Mouse (Mus musculus): ENCODE data around the gene Rnf220.

The Rnf220 gene

DNA sequence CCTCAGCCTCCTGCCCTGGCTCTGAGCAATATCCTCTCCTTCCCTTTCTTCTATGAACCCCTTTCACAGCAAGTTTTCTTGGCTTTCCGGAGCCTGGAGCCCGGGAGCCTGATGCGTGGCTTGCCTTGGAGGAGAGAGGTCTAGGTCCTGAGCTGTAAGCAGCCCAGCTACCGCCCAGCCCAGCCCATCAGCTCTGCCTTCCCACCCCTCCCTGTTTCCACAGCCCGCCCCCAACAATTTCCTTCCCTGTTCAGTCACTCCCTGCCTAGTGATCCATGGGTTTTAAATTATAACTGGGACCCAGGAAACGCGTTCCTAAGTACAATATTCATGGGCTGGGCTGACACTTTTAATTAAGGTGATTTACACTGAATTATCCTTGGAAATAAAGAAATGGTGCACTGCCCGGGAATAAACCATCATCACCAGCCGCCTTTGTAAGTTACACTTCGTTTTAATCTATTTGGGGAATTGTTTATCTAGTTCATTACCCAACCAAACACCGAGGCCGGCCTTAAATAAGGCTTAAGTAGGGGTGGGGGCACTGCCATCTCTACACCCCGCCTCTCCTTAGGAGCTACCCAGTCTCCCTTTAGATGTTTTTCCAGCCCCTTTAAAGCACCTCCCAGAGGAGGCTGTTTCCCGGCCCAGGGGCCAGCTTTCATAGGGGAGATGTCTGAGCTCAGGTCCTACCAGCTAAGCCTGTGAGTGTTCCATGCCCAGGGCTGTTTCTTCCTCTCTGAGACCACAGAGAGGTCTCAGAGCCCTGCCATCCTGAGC, 194.6 kb downstream of the Rnf220 start:
- DNase-seq (ENCODE audit: low read depth, low spot score) = no peak

DNA sequence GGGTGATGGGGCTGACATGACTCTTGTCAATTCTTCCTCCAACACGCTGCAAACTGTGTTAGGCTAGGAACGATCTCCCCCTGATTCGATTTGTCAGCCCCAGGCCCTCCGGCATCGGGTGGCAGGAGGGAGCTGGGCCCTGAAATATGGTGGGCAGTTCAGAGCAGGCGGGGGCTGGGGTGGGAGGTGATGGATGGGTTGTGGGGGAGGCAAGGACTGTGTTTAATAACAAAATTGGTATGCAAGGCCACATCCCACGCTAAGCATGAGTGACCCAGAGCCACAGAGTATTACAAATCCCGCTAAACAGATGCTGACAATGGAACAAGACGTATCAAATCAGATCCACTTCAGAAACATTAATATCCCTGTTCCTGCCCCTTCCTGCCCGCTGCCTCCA, 196.9 kb downstream of the Rnf220 start:
- DNase-seq (ENCODE audit: low read depth, low spot score) = no peak

DNA sequence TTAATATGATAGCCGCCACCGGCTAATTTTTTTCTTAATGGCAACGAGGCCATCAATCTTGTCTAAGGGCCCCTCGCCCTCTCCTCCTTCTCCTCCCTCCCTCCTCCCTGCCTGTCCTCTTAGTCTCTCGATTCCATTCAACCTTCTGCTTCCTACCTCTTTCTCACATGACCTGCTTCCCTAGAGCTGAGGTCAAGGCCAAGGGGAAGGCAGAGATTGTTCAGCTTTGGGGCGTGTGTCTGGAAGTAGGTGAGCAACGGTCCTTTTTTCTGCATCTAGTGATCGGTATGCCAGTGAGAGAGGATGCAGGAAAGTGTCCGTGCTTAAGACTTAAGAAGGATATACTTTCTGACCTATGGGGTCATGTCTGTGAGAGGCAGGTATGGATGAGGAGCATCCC, 199.0 kb downstream of the Rnf220 start:
- DNase-seq (ENCODE audit: low read depth, low spot score) = no peak

DNA sequence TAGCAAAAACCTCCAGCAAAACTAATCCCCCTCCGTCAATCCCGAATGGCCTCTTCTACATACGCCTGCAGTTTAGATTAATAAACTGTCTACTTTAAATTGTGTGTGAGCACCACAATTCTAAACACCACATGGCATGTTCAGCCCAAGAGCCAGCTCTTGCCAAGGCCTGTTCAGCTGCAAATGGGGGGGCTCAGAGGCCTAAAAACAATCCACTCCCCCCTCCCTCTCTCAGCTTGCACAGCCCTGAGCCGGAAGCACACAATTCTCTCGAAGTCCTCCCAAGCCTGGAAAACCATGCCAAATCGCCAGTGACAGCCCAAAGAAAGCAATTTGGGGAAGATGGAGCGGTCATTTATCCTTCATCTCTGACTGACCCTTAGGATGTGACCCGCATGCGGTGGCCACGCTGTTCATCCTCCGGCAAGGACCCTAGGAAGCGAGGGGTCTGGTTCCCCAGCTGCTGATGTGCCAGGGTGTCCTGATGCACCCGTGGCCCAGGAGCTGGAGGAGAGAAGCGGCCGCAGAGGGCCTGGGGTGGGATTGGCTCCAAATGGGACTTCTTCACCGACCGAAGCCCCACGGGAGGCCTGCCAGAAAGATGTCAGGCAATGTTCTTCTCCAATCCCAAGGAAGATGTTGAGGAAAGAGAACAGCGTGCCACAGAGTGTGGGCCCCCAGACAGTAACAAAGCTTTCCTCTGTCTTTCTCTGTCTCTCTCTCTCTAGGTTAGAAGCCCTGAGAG, 199.8 kb downstream of the Rnf220 start:
- DNase-seq (ENCODE audit: low read depth, low spot score) = no peak

DNA sequence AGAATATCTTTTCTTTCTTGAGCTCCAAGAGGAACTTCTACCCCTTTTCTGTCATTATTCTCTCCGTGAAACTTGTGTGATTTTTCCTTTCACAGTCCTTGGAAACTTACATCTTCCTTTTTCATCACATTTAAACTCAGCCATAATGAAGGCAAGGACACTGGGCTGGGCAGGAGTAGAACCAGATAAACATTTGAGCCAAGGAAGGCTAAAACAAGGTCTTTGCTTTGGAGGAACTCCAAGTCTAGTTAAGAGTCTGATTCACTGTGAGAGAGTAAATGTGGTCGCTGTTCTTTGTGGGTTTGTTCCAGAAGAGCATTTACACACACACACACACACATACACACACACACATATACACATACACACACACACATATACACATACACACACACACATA, 205.2 kb downstream of the Rnf220 start:
- no peak for DNase-seq (ENCODE audit: low read depth, low spot score)

DNA sequence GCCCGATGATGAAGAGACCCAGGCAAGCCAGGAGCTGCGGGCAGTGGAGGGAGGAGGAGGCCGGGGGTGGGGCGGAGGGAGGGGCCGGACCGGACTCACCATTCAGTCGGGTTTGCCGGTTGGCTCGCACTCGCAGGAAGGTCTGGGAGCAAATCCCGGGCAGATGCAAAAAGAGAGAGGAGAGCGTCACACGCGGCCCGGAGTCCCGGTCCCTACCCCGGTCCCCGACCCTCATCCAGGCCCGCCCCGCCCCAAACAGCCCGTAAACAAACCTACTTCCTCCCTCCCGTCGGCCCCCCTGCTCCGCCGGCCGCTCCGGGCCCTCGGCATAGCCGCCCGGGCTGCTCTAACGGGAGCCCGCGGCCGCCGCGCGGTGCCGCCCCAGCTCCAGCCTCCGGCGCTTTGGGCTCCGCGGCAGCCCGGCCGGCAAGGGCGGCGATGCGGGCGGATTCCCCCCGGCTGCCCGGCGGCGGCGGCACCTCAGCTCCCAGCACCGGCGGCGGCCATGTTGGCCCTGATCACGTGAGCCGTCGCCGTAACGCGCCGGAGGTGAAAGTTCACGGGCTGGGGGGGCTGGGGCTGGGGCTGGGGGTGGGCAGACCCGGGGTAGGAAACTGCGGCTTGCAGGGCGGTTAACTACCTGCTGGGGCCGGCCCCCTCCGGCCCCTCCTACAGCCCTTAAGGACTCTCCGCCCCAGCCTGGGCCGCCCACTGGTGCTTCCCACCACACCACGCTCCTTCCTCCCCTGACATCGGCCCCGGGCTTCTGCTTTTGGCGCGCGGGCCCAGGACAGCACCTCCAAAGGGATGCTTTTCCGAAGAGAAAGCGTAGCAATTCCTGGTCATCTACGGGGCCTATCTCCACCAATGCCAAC, 207.7 kb downstream of the Rnf220 start:
- no peak for DNase-seq (ENCODE audit: low read depth, low spot score)

DNA sequence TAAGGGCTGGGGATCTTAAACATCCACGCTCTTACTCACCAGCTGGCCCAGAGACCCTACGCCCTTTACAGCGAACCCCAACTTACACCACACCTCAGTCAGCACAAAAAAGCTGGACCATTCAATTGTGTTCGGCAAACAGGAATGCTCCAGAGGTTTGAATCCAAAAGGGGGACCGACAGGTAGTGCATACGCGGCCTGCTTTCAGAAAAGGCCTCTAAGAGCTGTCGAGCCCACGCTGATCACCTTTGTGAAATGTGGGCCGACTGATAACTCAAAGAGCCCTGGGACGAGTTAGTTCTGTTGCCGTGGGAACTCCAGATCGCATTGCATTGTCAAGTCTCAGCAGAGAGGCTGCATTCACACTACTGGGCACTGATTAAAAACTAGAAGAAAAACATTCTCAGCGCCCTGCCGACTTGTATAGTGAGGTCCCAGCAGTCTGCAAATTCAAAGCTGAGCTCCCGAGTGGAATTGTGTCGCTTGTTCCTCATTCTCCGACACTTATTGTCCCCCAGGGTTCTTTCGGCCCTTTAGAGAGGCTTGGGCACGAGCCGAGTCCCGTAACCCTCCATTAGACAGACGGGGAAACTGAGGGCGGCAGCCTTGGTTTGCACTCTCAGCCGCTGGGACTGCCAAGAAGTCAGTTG, 208.4 kb downstream of the Rnf220 start:
- DNase-seq (ENCODE audit: low read depth, low spot score) = no peak

DNA sequence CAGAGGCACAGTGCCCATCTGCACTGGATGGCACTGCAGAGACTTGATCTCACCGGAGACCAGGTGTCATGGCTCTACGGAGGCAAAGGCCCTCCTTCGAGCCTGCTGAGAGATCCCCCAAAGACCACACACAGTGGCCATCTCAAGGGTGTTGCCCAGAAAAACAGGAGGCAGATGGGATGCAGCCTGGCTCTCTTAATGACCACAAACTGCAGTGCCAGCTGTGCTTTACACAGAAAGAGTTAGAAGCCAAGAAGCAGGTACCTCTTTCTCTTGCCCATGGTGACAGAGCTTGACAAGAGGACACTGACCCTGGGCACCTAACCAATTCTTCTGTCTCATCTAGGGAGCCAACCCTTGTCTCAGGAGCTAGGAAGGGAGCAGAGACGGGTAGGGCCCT, 212.5 kb downstream of the Rnf220 start:
- DNase-seq (ENCODE audit: low read depth, low spot score) = no peak

DNA sequence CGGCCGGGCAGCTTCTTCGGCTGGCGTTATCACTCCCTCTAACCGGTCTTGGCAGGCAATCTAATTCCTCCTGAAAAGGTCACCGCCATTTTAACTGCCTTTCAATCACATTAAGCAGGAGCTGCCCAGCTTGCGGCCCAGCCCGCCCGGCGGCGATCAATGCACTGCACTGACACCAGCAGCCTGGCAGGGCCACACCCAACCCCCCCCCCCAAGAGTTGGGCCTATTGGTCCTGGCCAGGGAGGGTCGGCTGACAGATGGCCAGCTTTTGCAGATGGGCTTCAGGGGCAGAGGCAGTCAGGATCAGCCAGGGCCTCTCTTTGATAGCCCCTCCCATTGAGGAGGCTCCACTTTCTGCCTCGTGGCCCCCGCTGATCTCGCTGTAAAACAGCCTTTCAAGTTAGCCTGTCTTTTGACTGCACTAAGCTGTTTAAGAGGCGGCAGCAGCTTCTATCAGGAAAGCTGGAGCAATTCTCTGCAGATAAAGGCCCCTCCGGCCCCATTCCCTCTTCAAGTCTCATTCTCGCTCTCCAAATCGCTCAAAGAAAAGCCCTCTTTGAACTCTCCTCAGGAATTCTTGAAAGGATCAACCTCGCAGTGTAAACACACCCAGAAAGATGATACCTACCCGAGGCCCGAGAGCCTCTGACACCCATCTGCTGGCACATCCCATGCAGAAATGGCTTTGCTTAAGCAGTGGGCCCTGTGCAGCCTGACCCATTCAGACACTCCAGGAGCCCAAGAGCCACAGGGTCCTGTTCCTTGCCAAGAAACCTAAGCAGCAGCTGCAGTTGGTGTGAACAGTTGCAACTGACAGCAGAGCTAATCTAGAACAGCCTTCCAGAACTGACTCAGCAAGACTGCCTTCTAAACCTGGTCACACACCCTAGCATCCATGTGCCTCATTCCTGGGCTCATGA, 213.3 kb downstream of the Rnf220 start:
- no peak for DNase-seq (ENCODE audit: low read depth, low spot score)

DNA sequence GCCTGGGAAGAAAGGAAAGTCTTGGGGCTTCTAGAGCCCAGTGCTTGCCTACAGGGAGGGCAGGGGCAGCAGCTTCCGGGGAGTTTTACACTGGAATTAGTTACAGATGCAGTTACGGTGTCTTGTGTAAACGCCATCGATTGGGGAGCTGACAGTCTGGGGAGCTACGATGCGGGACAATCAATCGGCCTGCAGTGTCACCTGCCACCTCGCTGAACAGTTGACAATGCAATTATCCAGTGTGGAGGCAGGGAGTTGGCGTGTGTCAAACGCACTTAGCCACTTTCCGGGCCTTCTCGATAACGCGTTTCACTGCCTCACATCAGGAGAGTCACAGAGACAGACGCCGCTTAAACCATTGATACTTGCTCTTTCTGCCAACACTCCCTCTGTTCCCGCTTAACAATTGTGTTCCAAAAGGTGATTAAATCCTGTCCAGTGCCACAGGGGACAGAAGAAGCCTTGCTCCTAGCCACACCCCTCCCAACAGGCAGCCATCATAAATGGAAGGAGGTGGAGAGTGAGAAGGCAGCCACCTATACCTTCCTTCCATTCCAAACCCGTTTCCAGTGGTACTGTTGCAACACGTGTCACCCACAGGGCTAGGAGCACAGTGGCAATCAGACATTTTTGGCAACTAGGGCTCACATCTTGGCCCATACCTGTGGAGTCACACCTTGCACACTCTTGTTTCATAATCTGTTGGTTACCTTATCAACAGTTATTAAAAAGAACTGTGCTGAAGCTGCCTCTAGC, 215.6 kb downstream of the Rnf220 start:
- no peak for DNase-seq (ENCODE audit: low read depth, low spot score)

DNA sequence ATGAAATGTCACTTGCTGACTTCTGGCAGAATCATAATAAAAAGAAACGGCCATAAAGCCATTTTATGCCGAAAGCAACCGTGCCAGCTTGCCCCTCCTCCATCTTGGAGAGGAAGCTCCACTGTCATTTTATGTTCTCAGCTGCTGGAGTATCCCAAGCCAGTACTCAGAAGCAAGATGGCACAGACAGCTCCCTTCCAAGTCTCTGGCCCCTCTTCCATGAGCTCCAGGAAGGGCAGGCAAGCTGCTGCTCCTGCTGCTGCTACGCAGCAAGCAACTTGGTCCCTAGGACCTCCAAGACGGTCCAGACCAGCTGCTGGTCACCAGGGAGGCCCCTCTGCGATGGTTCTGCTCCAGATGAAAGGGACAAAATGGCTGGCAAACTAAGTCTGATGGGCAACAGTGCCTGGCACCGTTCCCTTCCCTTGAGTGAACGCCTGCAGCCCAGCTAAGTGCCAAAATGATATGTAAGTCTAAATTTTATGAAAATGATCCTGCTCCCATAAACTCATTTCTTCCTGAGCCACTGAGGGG, 216.4 kb downstream of the Rnf220 start:
- no peak for DNase-seq (ENCODE audit: low read depth, low spot score)

DNA sequence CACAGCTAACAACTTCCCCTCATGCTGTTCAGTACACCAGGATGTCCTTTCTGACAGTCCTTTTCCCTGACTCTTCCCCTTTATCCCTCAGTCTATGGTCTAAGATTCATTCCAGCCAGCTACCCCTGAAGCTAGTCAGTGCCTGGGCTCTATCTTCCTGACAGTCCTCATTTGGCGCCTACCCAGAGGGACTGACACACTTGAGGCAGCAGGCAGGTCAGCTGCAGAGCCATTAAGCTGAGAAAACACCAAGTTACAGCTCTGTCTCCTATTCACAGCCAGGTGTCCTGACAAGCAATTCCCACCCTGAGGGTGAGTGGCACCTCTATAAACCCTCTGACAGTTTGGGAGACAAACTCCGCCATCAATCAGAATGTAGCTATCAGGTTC, 217.6 kb downstream of the Rnf220 start:
- no peak for DNase-seq (ENCODE audit: low read depth, low spot score)

DNA sequence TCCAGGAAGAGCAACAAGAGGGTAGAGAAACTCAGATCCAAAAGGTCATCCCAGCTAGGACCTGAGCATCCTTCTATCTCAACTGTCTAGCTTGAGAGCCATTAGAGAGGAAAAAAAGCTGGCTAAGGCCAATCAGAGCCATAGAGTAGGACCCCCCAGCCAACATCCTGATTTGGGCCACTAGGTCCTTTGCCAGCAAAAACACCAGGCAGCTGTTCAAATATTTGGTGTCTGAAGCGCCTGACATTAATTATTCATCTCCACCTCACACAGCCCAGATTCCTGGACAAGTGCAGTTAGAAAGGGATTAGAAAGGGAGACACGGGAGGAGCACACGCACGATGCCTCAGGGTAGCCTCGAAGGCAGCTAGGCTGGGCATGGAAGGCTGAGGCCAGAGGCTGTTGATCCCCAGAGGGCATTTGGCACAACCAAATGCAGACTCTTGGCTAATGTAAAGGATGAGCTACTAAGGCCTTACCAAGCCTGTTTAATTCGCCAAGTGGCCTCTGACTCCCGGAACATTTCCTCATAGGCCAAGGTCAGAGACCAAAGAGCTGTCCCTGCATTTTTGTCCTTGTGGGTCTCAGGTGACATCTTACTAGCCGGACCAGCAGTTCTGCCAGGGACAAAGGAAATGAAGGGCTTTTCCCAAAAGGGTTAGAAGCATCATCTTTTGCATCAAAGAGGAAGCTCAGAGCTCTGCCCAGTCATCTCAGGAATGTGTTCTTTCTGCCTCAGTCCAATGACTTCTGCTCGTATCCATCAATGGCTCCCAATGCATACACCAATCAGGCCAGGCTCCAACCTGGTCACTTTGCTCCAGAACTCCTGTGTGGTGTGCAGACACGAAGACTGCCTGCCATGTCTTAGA, 218.2 kb downstream of the Rnf220 start:
- no peak for DNase-seq (ENCODE audit: low read depth, low spot score)

DNA sequence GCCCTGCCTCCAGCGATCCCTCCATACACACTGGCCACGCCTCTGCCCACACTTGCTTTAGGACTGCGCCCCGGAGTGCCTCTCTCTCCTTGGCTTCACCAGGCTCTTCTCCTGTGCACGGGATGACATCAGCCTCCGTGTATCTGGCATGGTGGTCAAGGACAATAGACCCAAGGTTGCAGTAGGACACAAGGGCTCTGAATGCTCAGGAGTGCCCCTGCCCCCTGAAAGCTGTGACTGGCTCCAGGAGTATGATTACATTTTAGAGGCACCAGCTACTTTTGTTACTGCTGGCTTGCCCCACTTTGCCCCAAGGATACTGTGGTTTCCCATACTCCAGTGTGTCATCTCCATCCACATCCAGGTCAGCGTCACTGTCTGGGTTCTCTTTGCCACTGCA, 219.2 kb downstream of the Rnf220 start:
- DNase-seq (ENCODE audit: low read depth, low spot score) = no peak

DNA sequence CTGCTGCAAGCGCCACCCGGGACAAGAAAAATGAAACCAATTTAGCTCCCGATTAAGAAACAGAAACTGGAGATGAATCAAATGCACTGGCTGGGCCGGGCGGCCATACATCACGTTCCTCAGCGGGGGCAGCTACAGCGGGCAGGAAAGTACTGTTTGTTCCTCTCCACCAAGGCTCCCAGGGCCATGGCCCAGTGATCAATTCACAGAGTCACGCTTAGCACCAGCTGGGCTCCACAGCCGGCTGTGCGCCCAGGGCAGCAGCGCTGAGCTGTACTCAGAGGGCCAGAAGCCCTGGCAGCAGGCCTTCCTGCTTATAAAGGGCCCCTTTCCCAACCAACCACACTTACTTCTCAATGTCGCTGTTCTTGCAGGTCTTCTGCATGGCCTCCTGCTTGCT, 219.8 kb downstream of the Rnf220 start:
- DNase-seq (ENCODE audit: low read depth, low spot score) = no peak

DNA sequence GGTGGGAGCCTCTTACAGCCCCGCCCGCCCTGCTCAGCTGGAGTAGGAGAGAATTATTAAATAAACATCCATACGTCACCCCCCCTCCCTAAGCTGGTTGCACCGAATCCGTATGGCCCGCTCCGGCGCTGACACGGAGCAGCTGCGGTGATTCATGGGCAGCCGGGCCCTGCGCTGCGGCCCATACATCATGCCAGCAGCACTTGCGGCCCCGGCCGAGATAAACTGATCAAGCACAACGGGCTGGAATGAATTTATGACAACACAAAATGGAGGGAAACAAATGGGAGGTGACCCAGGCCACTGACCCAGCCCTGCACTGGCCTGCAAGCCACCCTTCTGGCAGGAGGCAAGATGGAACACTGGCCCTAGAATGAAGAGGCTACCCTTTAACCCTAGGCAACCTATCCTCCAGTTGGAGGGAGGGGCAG, 220.6 kb downstream of the Rnf220 start:
- no peak for DNase-seq (ENCODE audit: low read depth, low spot score)

DNA sequence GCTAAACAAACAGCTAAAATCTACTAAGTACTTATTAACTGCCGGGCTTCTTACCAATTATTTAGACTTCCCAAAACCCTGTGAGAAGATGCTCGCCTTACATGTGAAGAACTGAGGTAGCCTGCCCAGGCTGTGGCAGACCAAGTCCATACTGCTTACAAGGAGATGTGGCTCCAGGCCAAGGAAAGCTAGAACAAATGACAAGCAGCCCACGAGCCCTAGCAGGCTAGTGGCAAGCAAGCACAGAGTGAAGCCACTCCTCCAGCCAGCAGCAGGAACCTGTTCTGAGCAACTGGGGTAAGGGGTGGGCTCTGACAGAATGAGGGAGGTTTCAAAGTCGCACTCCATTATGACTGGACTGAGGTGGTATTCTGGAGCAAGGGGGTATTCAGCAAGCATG, 222.1 kb downstream of the Rnf220 start:
- no peak for DNase-seq (ENCODE audit: low read depth, low spot score)

DNA sequence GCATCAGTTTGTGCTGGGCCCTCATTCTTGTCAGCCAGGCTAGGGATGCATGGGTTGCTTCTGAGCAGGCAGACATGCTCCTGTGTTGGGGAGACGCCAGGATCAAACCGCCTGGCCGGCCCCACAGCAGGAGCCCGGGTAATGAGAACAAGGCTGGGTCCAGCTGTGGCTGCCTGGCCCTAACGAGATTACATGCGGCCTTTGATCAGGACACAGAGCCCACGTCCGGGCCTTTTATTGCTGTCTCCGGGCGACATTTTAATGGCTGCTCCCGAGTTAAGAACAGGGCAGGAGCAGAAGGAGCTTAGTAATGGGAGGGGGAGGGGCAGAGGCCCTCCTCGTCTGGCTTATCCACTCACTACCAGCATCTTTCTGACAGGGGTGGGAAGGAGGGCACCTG, 224.4 kb downstream of the Rnf220 start:
- no peak for DNase-seq (ENCODE audit: low read depth, low spot score)

DNA sequence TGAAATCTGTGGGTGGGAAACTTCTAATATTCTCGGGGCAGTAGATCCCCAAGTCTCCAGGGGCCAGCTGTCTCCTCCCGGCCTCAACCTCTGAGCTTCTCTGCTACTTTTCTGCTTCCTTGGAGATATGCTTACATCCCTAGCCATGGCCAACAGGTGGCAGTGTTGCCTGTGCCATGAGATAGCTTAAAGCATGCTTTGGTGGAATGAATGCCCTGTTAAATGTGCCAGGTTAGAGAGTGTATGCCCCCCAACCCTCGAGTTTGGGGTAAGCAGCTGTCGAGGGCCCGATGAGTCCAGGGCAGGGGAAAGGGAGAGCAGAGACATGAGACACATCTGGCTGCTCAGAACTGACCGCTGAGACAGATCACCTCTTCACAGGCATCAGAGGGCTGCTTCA, 226.6 kb downstream of the Rnf220 start:
- DNase-seq (ENCODE audit: low read depth, low spot score) = no peak

Data from brain, embryonic 18.5 days (tissue).